Mouse (Mus musculus) embryonic facial prominence, embryonic 12.5 days (tissue): ENCODE data around the gene Gfi1b. TPM values are rescaled to one million over a fixed set of nuclear protein-coding genes. Genes with fewer than 3 reads are reported as not detected.

Experiments
- ATAC-seq: fragments of 200-750 bp; cut with Nextera tagmentation; 2 replicates; pipeline ENCODE4 v1.8.0; 2017; ENCODE audit not compliant: insufficient number of reproducible peaks, insufficient read depth, low FRiP score, low TSS enrichment
- H3K27ac ChIP-seq: fragments of 300-500 bp; sonication (generic); 2 replicates; pipeline ENCODE4 v1.5.1; 2016; ENCODE audit warnings: mild to moderate bottlenecking
- H3K27me3 ChIP-seq: fragments of 300-500 bp; sonication (generic); 2 replicates; pipeline ENCODE4 v1.6.1; 2016; ENCODE audit warnings: mild to moderate bottlenecking, moderate library complexity
- H3K36me3 ChIP-seq: fragments of 300-500 bp; sonication (generic); 2 replicates; pipeline ENCODE4 v1.6.1; 2016; ENCODE audit warnings: mild to moderate bottlenecking
- H3K4me1 ChIP-seq: fragments of 300-500 bp; sonication (generic); 2 replicates; pipeline ENCODE4 v1.6.1; 2016
- H3K4me2 ChIP-seq: fragments of 300-500 bp; sonication (generic); replicated peaks from 2 replicates; pipeline ENCODE4 v1.6.1; 2016; ENCODE audit warnings: mild to moderate bottlenecking, moderate library complexity
- H3K4me3 ChIP-seq: fragments of 300-500 bp; sonication (generic); 2 replicates; pipeline ENCODE4 v1.5.1; 2016; ENCODE audit warnings: mild to moderate bottlenecking
- H3K9ac ChIP-seq: fragments of 300-500 bp; sonication (generic); 2 replicates; pipeline ENCODE4 v1.6.1; 2016; ENCODE audit warnings: mild to moderate bottlenecking, moderate library complexity
- H3K9me3 ChIP-seq: fragments of 300-500 bp; sonication (generic); 2 replicates; pipeline ENCODE4 v1.6.1; 2016; ENCODE audit warnings: mild to moderate bottlenecking, moderate library complexity
- WGBS: fragments of 180-500 bp; shearing (Covaris S2); methylation state at CpG from one replicate; pipeline ENCODE4 v1.1.7; 2016; 5-methylcytosine and 5-hydroxymethylcytosine counted together
- polyA plus RNA-seq: library from polyadenylated mRNA; unstranded; fragments of >200 nt; fragmentation: Nextera tagmentation; extraction: Ambion mirVana; gene quantifications from 2 replicates; pipeline ENCODE4 v1.2.1, GENCODE M21; 2016

Gene Gfi1b
- polyA plus RNA-seq, result 0.97 and 1.0 TPM in 2 replicates

DNA sequence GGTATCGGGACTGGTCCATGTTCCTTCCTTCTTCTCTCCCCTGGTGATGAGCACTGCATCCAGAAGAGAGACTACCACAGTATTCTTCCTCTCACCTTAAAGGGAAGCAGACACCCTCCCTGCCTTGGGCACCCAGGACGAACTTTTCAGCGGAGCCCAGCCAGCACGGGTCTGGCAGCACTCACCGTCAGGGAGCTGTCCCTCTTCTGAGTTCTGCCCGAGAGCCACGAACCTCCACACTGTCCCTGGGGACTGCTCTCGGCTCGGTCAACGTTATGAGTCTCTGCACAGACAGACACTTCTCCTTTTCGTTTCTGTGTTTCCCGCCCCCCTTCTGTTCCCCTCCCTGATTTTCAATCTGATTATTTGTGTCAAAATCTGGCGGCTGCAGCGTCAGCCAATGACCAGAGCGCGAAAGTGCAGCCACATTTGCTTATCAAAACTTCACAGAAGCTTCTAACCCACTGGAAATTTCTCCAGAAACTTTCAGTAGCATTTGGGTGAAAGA, at the start of gene Gfi1b:
Gfi1b (minus strand) TSS at position 319 of the 508 bp plus-strand sequence.
- no peaks in the 10 kb centered on the region for H3K9me3 ChIP-seq
- no peak within 1 kb of the TSS for H3K27ac ChIP-seq
- H3K4me1 ChIP-seq, result peaks cover 4% of the 10 kb centered on the region; the same call in 1 of the 2 replicates
- ATAC-seq, result no peak
- peak within 1 kb of the TSS; percentile 20; the same call in 1 of the 2 replicates for H3K4me2 ChIP-seq
- no peak within 1 kb of the TSS for H3K9ac ChIP-seq
- H3K27me3 ChIP-seq, result peaks cover 25% of the 10 kb centered on the region
- 6% methylated on average over 16 of the region's 16 CpGs for WGBS
- no peaks in the 10 kb centered on the region for H3K36me3 ChIP-seq
- no peak within 1 kb of the TSS for H3K4me3 ChIP-seq

GRCm38 (mm10) chr2:28671438-28671837, 49.7 kb upstream of the Gfi1b start:
- ATAC-seq, result no peak

GRCm38 (mm10) chr2:28665818-28666217, 44.0 kb upstream of the Gfi1b start:
- no peaks in the 10 kb centered on the region for H3K9me3 ChIP-seq
- WGBS, result 75% methylated on average over 3 of the region's 3 CpGs
- no peaks in the 10 kb centered on the region for H3K4me1 ChIP-seq
- no peak overlapping the region for H3K4me3 ChIP-seq
- peaks cover 80% of the 10 kb centered on the region for H3K36me3 ChIP-seq
- no peak overlapping the region for H3K27ac ChIP-seq
- H3K9ac ChIP-seq, result no peak overlapping the region
- H3K4me2 ChIP-seq, result no peak overlapping the region
- ATAC-seq, result no peak
- H3K27me3 ChIP-seq, result no peaks in the 10 kb centered on the region

More at GRCm38 (mm10) chr2:28671438-28671837, 49.7 kb upstream of the Gfi1b start:
- no peaks in the 10 kb centered on the region for H3K27me3 ChIP-seq
- no peak overlapping the region for H3K4me2 ChIP-seq
- H3K9me3 ChIP-seq, result no peaks in the 10 kb centered on the region
- no peak overlapping the region for H3K9ac ChIP-seq
- H3K27ac ChIP-seq, result no peak overlapping the region
- peaks cover 81% of the 10 kb centered on the region for H3K36me3 ChIP-seq
- no peak overlapping the region for H3K4me3 ChIP-seq
- WGBS, result 94% methylated on average over 2 of the region's 2 CpGs
- no peaks in the 10 kb centered on the region for H3K4me1 ChIP-seq

DNA sequence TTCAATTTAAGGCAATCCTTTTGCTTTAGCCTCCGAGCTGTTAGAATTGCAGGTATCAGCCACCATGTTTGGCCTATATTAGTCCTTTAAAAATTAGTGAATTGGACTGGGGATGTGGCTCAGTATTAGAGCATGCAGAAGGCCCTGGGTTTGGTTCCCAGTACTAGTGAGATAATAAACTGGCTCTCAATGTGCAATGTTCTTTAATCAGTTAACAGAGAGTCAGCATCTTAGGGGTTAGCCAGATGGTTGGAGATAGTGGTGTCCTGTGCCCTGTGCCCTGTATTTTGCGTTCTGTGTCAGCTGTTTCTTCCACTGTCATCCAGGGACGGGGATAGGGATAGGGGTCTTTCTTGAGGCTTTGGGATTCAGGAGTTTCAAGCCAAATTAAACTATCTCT, 41.1 kb upstream of the Gfi1b start:
- Histone ChIP-seq H3K27me3 (no peaks in the 10 kb centered on the region), H3K9ac (no peak overlapping the region), H3K9me3 (no peaks in the 10 kb centered on the region), H3K27ac (no peak overlapping the region), H3K4me3 (no peak overlapping the region), H3K4me2 (no peak overlapping the region), H3K4me1 (no peaks in the 10 kb centered on the region), H3K36me3 (peaks cover 84% of the 10 kb centered on the region)
- ATAC-seq, result no peak
- WGBS, result 92% methylated on average over 3 of the region's 3 CpGs

DNA sequence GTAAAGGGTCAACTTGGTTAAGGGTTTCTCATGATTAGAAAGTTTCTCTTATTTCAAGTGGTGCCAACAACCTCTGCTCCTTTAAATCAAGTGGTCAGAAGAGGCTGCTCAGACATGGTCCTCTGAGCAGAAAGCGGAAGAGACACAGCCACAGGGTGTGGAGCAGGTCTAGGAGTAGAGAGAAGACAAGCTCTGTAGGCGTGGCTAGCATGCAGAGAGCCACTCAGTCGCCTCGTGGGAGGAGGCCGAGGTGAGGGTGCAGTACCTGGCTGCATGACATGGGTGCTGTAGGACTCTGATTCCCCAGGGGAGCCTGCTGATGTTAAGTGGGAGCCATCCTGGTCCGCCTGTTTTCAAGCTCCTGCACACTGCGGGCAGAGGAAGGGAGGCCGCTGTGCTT, 34.4 kb upstream of the Gfi1b start:
- Histone ChIP-seq H3K27me3 (no peaks in the 10 kb centered on the region), H3K9ac (no peak overlapping the region), H3K27ac (no peak overlapping the region), H3K4me1 (no peaks in the 10 kb centered on the region), H3K36me3 (peaks cover 55% of the 10 kb centered on the region), H3K4me3 (no peak overlapping the region), H3K9me3 (no peaks in the 10 kb centered on the region), H3K4me2 (no peak overlapping the region)
- no peak for ATAC-seq
- WGBS, result 79% methylated on average over 8 of the region's 8 CpGs

DNA sequence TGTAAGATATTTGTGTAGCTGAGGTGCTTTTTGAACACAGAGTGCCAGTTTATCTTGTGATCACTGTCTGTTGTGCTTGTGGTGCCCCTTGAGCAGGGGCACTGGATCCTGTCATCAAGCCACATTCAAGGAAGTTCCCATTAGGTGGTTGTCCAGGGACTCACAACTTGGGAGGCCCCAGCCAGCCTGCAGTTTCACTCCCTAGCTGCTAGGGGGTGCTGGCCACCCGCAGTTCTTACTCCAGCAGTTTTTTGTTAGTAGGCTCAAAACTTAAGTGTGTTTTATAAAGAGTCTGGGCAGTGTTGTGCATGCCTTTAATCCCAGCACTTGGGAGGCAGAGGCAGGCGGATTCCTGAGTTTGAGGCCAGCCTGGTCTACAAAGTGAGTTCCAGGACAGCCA, 32.5 kb upstream of the Gfi1b start:
- Histone ChIP-seq H3K4me2 (no peak overlapping the region), H3K9me3 (no peaks in the 10 kb centered on the region), H3K4me1 (no peaks in the 10 kb centered on the region), H3K36me3 (peaks cover 36% of the 10 kb centered on the region), H3K27ac (no peak overlapping the region), H3K4me3 (no peak overlapping the region), H3K27me3 (no peaks in the 10 kb centered on the region), H3K9ac (no peak overlapping the region)
- ATAC-seq, result no peak
- 79% methylated on average over 2 of the region's 2 CpGs for WGBS

DNA sequence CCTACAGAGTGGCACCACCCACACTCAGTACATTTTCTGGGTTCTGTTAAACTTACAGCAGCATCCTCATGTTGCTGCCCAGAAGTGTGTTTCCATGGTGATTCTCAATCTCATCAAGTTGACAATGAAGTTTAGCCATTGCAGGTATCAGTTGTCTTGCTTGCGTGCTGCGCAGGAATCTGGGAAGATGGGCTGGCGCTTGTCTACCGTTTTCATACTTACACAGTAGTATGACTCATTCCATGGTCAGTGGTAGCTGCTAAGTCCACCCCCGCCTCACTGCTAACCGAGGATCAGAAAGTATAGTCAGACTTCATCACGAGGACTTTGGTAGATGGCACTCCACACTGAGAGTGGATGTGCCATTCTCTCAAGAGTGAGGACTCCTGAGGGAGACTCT, 31.6 kb upstream of the Gfi1b start:
- WGBS, result 94% methylated on average over 7 of the region's 7 CpGs
- Histone ChIP-seq H3K27ac (no peak overlapping the region), H3K9me3 (no peaks in the 10 kb centered on the region), H3K4me1 (no peaks in the 10 kb centered on the region), H3K9ac (no peak overlapping the region), H3K27me3 (no peaks in the 10 kb centered on the region), H3K4me3 (no peak overlapping the region), H3K36me3 (peaks cover 27% of the 10 kb centered on the region), H3K4me2 (no peak overlapping the region)
- no peak for ATAC-seq

GRCm38 (mm10) chr2:28650526-28650925, 28.7 kb upstream of the Gfi1b start:
- H3K4me1 ChIP-seq, result no peaks in the 10 kb centered on the region
- H3K9ac ChIP-seq, result no peak overlapping the region
- H3K4me2 ChIP-seq, result no peak overlapping the region
- H3K27ac ChIP-seq, result no peak overlapping the region
- H3K36me3 ChIP-seq, result peaks cover 11% of the 10 kb centered on the region
- no peaks in the 10 kb centered on the region for H3K9me3 ChIP-seq
- no peak overlapping the region for H3K4me3 ChIP-seq
- H3K27me3 ChIP-seq, result no peaks in the 10 kb centered on the region
- no peak for ATAC-seq

- 75% methylated on average over 3 of the region's 3 CpGs for WGBS
- H3K4me3 ChIP-seq, result no peak overlapping the region
These were observed 21.3 kb upstream of the Gfi1b start for GRCm38 (mm10) chr2:28643081-28643480.

DNA sequence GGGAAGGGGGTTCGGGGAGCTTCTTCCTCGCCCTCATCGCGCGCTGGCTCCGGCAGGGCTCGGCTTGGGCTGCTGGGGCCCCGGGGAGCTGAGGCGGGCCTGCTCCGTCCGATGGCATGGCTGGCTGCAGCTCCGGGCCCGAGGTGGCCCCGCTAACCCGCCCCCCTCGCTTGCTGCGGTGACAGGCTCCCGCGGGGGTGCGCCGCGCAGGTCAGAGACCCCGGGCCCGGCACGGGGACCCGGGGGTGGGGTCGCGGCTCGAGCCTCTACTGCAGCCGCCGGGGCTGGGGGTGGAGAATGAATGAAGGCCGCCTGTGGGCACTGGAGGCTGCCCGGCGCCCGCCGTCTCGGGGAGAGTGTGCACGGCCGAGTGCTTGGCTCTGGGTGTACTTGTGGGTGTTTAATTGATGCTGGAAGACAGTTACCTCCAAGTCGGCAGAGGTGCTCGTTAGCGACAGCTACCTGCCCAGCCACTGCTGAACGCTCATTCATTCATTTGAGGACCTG, 19.7 kb upstream of the Gfi1b start:
- Histone ChIP-seq H3K4me1 (peaks cover 30% of the 10 kb centered on the region; the same call in 1 of the 2 replicates), H3K36me3 (no peaks in the 10 kb centered on the region), H3K9ac (peak overlapping the region; percentile 97), H3K9me3 (no peaks in the 10 kb centered on the region), H3K27ac (peak overlapping the region; percentile 93), H3K4me2 (peak overlapping the region; percentile 84), H3K4me3 (peak overlapping the region; percentile 100), H3K27me3 (no peaks in the 10 kb centered on the region)
- under 1% methylated on average over 41 of the region's 43 CpGs for WGBS
- ATAC-seq, result peak; percentile 65

More at GRCm38 (mm10) chr2:28643081-28643480, 21.3 kb upstream of the Gfi1b start:
- Histone ChIP-seq H3K9me3 (no peaks in the 10 kb centered on the region), H3K27ac (no peak overlapping the region), H3K4me1 (peaks cover 19% of the 10 kb centered on the region; the same call in 1 of the 2 replicates), H3K36me3 (no peaks in the 10 kb centered on the region), H3K27me3 (no peaks in the 10 kb centered on the region), H3K9ac (no peak overlapping the region), H3K4me2 (no peak overlapping the region)
- ATAC-seq, result no peak

DNA sequence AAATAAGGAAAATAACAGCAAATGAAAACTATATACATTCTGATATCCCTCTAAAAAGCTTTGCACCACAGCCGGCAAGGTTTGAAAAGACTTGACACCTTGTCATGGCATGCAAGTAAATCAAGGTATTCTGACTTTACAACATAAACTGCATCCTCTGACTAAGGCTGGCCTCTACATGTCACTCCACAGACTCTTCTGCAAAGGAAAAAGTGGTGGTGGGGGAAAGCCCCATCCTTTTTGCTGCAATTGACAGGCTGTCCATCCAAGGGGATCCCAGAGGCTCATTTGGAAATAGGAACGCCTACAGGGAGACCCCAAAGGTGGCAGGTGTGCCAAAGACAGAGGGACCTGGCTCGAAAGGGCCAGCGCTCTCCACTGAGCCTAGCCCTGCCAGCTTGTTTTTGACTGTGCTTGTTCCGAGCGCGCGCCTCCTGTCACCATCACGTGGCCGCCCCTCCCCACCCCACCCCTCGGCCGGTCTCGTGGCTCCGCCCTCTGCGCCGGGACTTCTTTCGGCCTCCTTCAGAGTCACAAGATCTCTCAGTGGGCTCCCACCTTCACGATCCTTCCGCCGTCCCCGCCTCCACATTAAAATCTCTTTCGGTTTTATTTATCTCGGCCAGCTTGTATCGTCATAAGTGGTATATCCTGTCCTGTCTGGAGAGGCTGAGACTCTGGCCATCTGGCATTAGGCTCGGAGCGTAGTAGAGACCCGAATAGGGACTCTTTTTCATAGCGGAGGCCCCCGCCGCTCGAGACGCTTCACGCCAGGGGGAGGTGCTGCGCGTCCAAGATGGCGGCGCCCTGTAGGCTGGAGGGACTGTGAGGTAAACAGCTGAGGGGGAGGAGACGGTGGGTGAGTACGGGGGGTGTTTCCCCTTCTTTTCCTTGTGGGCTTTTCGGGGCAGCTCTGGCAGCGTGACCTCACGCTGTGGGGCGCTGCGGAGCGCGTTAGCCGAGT, 19.0 kb upstream of the Gfi1b start, which contains the start of gene Tsc1:
Tsc1 (plus strand) TSS at position 768 of the 964 bp plus-strand sequence.
- Histone ChIP-seq H3K9ac (peak within 1 kb of the TSS; percentile 97), H3K36me3 (no peaks in the 10 kb centered on the region), H3K4me2 (peak within 1 kb of the TSS; percentile 84), H3K9me3 (no peaks in the 10 kb centered on the region), H3K27me3 (no peaks in the 10 kb centered on the region), H3K27ac (peak within 1 kb of the TSS; percentile 93), H3K4me1 (peaks cover 30% of the 10 kb centered on the region; the same call in 1 of the 2 replicates), H3K4me3 (peak within 1 kb of the TSS; percentile 100)
- peak; percentile 89 for ATAC-seq
- 2% methylated on average over 45 of the region's 47 CpGs for WGBS
